Mouse (Mus musculus) forebrain, embryonic 10.5 days (tissue): Measurements from ENCODE around the gene Pou2f2. TPM values are rescaled to one million over a fixed set of nuclear protein-coding genes. Genes with fewer than 3 reads are reported as not detected.

Experiments
- DNase-seq: peaks from one replicate; pipeline ENCODE4 v3.0.0-alpha.2; 2017; ENCODE audit warnings: low spot score; ENCODE audit errors: extremely low spot score
- H3K27ac ChIP-seq: fragments of 300-500 bp; sonication (generic); 2 replicates; pipeline ENCODE4 v1.5.1; 2016; ENCODE audit warnings: mild to moderate bottlenecking
- H3K27me3 ChIP-seq: fragments of 300-500 bp; sonication (generic); 2 replicates; pipeline ENCODE4 v1.6.1; 2016; ENCODE audit warnings: mild to moderate bottlenecking; ENCODE audit not compliant: poor library complexity, severe bottlenecking
- H3K36me3 ChIP-seq: fragments of 300-500 bp; sonication (generic); replicated peaks from 2 replicates; pipeline ENCODE4 v1.6.1; 2016; ENCODE audit warnings: mild to moderate bottlenecking, moderate library complexity
- H3K4me1 ChIP-seq: fragments of 300-500 bp; sonication (generic); 2 replicates; pipeline ENCODE4 v1.6.1; 2016
- H3K4me3 ChIP-seq: fragments of 300-500 bp; sonication (generic); 2 replicates; pipeline ENCODE4 v1.5.1; 2016; ENCODE audit warnings: mild to moderate bottlenecking, moderate library complexity
- H3K9me3 ChIP-seq: fragments of 300-500 bp; sonication (generic); 2 replicates; pipeline ENCODE4 v1.6.1; 2016; ENCODE audit warnings: mild to moderate bottlenecking, moderate library complexity
- WGBS: fragments of 180-500 bp; shearing (Covaris S2); methylation state at CpG from one replicate; pipeline ENCODE4 v1.1.7; 2016; 5-methylcytosine and 5-hydroxymethylcytosine counted together
- polyA plus RNA-seq: library from polyadenylated mRNA; unstranded; fragments of >200 nt; fragmentation: Nextera tagmentation; extraction: Ambion mirVana; gene quantifications from 2 replicates; pipeline ENCODE4 v1.2.1, GENCODE M21; 2016

The Pou2f2 gene
- polyA plus RNA-seq, 1 experiment from 2014 or later, result 5.5 TPM

DNA sequence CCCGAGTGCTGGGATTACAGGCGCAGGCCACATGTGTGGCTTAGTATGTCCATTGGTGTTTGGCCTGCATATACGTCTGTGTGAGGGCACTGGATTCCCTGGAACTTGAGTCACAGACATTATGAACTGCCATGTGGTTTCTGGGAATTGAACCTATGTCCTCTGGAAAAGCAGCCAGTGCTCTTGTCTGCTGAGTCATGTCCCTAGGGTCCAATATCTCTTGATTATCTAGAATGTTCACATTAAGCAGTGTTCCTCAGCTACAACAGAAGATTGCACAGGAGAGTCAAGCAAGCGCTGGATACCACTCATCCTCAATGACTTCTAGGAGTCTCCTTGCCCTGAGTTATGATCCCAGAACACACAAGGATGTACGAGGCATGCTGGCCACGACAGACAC is 4.6 kb upstream of the Pou2f2 start:
- no peak for DNase-seq
- Histone ChIP-seq H3K4me3 (no peak overlapping the region), H3K27me3 (peaks cover 75% of the 10 kb centered on the region), H3K36me3 (no peaks in the 10 kb centered on the region), H3K4me1 (peaks cover 34% of the 10 kb centered on the region), H3K9me3 (no peaks in the 10 kb centered on the region), H3K27ac (no peak overlapping the region)
- 86% methylated on average over 6 of the region's 6 CpGs for WGBS

DNA sequence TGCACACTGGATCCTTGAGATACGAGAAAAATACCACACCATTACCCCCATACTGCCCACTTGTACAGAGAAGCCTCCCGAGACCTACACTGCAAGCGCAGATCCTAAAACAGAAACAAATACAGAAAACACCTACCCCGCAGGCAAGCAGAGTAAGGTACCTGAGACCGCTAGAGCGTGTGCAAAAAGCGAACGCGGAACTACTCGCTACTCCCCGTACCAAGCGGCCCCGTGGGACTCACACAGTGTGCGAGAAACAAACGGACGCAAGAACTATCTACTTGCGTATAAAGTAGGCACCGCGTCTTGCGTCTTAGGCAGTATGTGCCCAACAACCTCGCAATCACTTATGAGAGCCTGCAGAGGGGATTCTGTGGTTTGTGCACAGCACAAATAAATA is 2.3 kb upstream of the Pou2f2 start:
- peak overlapping the region; percentile 41 for H3K4me3 ChIP-seq
- no peaks in the 10 kb centered on the region for H3K36me3 ChIP-seq
- no peaks in the 10 kb centered on the region for H3K9me3 ChIP-seq
- no peak for DNase-seq
- 4% methylated on average over 21 of the region's 21 CpGs for WGBS
- peaks cover 92% of the 10 kb centered on the region for H3K27me3 ChIP-seq
- no peak overlapping the region for H3K27ac ChIP-seq
- H3K4me1 ChIP-seq, result peaks cover 46% of the 10 kb centered on the region

DNA sequence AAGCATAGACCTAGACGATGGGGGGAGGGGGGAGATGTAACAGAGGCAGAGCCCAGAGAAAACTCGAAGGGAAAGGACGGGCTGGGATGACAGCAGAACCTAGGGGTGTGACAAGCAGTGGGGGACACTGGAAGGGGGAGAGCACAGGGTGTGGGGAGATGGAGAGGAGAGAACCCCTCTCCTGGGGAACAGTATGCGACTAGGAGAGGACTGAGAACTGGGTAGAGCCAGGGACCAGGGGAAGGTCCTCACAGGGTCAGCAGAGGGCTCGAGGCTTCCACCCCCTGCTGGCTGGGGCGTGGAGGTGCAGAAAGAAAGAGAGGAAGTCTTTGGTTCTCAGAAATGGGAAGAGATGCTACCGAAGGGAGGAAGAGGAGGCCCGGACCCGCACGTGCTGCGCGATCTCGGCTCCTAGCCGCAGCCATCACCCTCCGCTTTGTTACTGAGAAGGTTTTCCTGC is 1.8 kb upstream of the Pou2f2 start:
- 0% methylated on average over 15 of the region's 15 CpGs for WGBS
- Histone ChIP-seq H3K4me1 (peaks cover 46% of the 10 kb centered on the region), H3K4me3 (peak overlapping the region; percentile 41), H3K9me3 (no peaks in the 10 kb centered on the region), H3K36me3 (no peaks in the 10 kb centered on the region), H3K27ac (no peak overlapping the region), H3K27me3 (peaks cover 96% of the 10 kb centered on the region)
- peak; percentile 61 for DNase-seq

DNA sequence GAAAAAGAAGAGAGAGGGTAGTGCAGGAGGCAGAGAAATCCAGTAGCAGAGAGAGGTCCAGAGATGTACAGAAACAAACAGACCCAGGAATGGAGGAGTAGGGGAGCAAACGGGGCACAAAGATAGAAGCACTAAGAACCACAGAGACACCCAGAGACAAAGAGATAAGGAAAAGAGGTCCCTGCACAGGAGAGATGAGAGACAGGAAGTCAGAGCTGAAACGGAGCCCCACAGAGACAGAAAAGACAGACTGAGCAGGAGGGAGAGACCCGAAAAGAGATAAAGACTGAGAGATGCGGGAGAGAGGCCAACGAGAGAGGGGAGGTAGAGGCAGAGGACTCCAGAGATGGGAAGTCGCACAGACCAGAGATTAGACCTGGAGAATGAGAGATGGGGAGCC is 986 bp upstream of the Pou2f2 start:
- DNase-seq, result peak; percentile 20
- H3K27ac ChIP-seq, result no peak overlapping the region
- H3K9me3 ChIP-seq, result no peaks in the 10 kb centered on the region
- H3K27me3 ChIP-seq, result peaks cover 98% of the 10 kb centered on the region
- H3K36me3 ChIP-seq, result no peaks in the 10 kb centered on the region
- H3K4me1 ChIP-seq, result peaks cover 49% of the 10 kb centered on the region
- WGBS, result 2% methylated on average over 6 of the region's 6 CpGs
- peak overlapping the region; percentile 68 for H3K4me3 ChIP-seq

- Histone ChIP-seq H3K4me3 (peak overlapping the region; percentile 68), H3K4me1 (peaks cover 63% of the 10 kb centered on the region), H3K27ac (peak overlapping the region; percentile 87), H3K9me3 (no peaks in the 10 kb centered on the region), H3K36me3 (no peaks in the 10 kb centered on the region), H3K27me3 (peaks cover 96% of the 10 kb centered on the region)
- under 1% methylated on average over 54 of the region's 56 CpGs for WGBS
- DNase-seq, result peak; percentile 51
These were observed 530 bp downstream of the Pou2f2 start for GRCm38 (mm10) chr7:25178787-25179605.

DNA sequence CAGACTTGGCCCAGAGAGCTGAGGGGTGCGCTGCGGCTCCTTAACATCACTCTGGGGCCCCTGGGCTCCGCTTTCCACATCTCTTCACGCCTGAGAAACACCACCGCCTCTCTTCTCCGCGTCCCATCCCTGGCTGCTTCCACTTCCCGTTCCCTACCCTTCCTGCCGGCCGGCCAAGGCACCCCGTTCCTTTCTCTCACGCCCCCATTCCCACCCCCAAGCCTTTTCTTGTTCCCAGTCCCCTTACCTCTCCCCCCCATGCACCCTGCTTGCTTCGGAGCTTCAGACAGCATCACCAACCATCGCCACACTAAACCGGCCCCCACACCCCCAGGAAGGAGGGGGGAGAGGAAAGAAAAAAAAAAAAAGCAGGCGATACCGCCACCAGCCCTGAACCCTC is 1.2 kb downstream of the Pou2f2 start:
- peaks cover 70% of the 10 kb centered on the region for H3K4me1 ChIP-seq
- H3K27me3 ChIP-seq, result peaks cover 90% of the 10 kb centered on the region
- peak overlapping the region; percentile 87 for H3K27ac ChIP-seq
- peak overlapping the region; percentile 68 for H3K4me3 ChIP-seq
- 2% methylated on average over 17 of the region's 17 CpGs for WGBS
- H3K36me3 ChIP-seq, result no peaks in the 10 kb centered on the region
- DNase-seq, result no peak
- H3K9me3 ChIP-seq, result no peaks in the 10 kb centered on the region

GRCm38 (mm10) chr7:25174343-25174742 is 5.2 kb downstream of the Pou2f2 start:
- Histone ChIP-seq H3K4me1 (peaks cover 58% of the 10 kb centered on the region), H3K4me3 (no peak overlapping the region), H3K27me3 (peaks cover 62% of the 10 kb centered on the region), H3K9me3 (no peaks in the 10 kb centered on the region), H3K36me3 (no peaks in the 10 kb centered on the region), H3K27ac (0 out of 2 replicates have a peak overlapping the region, but pooled peaks have one; percentile 21)
- no peak for DNase-seq
- 59% methylated on average over 11 of the region's 11 CpGs for WGBS

GRCm38 (mm10) chr7:25172669-25173068 is 6.9 kb downstream of the Pou2f2 start:
- peaks cover 42% of the 10 kb centered on the region for H3K4me1 ChIP-seq
- H3K4me3 ChIP-seq, result no peak overlapping the region
- H3K27me3 ChIP-seq, result peaks cover 53% of the 10 kb centered on the region
- H3K27ac ChIP-seq, result 0 out of 2 replicates have a peak overlapping the region, but pooled peaks have one; percentile 40
- no peak for DNase-seq
- no peaks in the 10 kb centered on the region for H3K36me3 ChIP-seq
- WGBS, result 60% methylated on average over 5 of the region's 5 CpGs
- H3K9me3 ChIP-seq, result no peaks in the 10 kb centered on the region

DNA sequence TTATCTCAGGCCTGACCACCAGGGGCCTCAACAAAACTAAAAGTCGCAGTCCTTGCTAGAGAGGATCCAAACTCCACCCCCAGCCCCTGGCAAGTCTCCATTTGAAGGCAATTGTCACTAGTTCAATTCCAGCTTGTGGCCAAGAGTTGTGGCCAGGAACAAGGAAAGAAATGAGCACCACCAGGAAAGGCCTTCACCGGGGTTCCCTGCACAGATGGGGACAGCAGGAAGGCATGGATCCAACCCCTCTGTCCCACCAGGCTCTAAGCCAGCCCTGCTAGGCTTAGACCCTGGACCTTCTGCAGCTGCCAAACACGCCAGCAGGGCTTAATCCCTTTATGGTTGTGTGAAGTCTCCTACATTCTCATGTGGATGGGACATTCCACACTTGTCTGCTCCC is 8.9 kb downstream of the Pou2f2 start:
- Histone ChIP-seq H3K36me3 (no peaks in the 10 kb centered on the region), H3K4me3 (no peak overlapping the region), H3K27me3 (peaks cover 32% of the 10 kb centered on the region), H3K4me1 (peaks cover 35% of the 10 kb centered on the region), H3K27ac (no peak overlapping the region), H3K9me3 (no peaks in the 10 kb centered on the region)
- WGBS, result 48% methylated on average over 3 of the region's 3 CpGs
- no peak for DNase-seq

- no peak for DNase-seq
- H3K4me1 ChIP-seq, result no peaks in the 10 kb centered on the region
- peaks cover 8% of the 10 kb centered on the region for H3K27me3 ChIP-seq
- no peaks in the 10 kb centered on the region for H3K36me3 ChIP-seq
- no peaks in the 10 kb centered on the region for H3K9me3 ChIP-seq
- no peak overlapping the region for H3K4me3 ChIP-seq
- no peak overlapping the region for H3K27ac ChIP-seq
- 88% methylated on average over 5 of the region's 5 CpGs for WGBS
These were observed 13.4 kb downstream of the Pou2f2 start for GRCm38 (mm10) chr7:25166106-25166505.

GRCm38 (mm10) chr7:25156158-25156648 is 23.3 kb downstream of the Pou2f2 start:
- Histone ChIP-seq H3K4me1 (peaks cover 57% of the 10 kb centered on the region), H3K36me3 (no peaks in the 10 kb centered on the region), H3K27me3 (peaks cover 70% of the 10 kb centered on the region), H3K4me3 (peak overlapping the region; percentile 23; the same call in 1 of the 2 replicates), H3K9me3 (no peaks in the 10 kb centered on the region), H3K27ac (peak overlapping the region; percentile 56)
- no peak for DNase-seq
- WGBS, result 32% methylated on average over 14 of the region's 14 CpGs

- H3K27ac ChIP-seq, result peak overlapping the region; percentile 56
- no peaks in the 10 kb centered on the region for H3K36me3 ChIP-seq
- 7% methylated on average over 17 of the region's 17 CpGs for WGBS
- H3K4me1 ChIP-seq, result peaks cover 63% of the 10 kb centered on the region
- peak overlapping the region; percentile 23; the same call in 1 of the 2 replicates for H3K4me3 ChIP-seq
- DNase-seq, result no peak
- peaks cover 76% of the 10 kb centered on the region for H3K27me3 ChIP-seq
- H3K9me3 ChIP-seq, result no peaks in the 10 kb centered on the region
These were observed 23.9 kb downstream of the Pou2f2 start for GRCm38 (mm10) chr7:25155469-25156157.

GRCm38 (mm10) chr7:25154648-25155047 is 24.9 kb downstream of the Pou2f2 start:
- no peak for DNase-seq
- Histone ChIP-seq H3K36me3 (no peaks in the 10 kb centered on the region), H3K4me3 (no peak overlapping the region), H3K4me1 (peaks cover 73% of the 10 kb centered on the region), H3K9me3 (no peaks in the 10 kb centered on the region), H3K27me3 (peaks cover 85% of the 10 kb centered on the region), H3K27ac (peak overlapping the region; percentile 81)
- 75% methylated on average over 4 of the region's 4 CpGs for WGBS
